Mouse (Mus musculus): ENCODE measurements at regions not wholly inside any gene's neighbourhood (a gene's known extent, or its start where the extent isn't known, plus 50 kb on each side); places are given as distances from the start of the nearest gene placed in this dataset.

DNA sequence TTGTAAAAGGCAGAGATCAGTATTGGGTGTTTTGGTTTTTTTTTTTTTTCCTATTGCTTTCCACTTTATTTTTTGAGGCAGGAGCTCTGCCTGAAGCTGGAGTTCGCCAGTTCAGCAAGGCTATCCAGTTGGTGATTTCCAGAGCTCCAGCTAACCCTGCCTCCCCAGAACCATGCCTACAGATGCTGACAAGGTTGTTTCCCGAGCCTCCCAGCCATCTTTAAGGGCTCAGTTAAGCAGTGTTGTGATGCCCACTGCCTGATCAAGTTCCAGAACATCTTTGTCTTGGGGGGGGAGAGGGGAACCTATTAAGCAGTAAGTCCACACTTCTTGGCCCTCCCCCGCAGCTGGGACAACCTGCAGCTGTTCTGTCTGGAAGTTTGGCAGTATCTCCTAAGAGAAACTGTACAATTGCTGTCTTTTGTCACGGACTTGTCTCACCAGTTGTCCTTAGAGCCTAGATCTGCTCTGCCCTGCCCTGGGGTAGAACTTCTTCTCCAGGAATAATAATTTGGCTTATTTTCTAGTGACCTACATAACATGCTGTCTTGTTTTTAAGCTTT, 114.1 kb downstream of the Zfp706 start:
- peaks cover 24% of the 10 kb centered on the region for H3K4me1 ChIP-seq
- no peak overlapping the region for H3K27ac ChIP-seq
- WGBS: 50% methylated on average over 4 of the region's 4 CpGs

DNA sequence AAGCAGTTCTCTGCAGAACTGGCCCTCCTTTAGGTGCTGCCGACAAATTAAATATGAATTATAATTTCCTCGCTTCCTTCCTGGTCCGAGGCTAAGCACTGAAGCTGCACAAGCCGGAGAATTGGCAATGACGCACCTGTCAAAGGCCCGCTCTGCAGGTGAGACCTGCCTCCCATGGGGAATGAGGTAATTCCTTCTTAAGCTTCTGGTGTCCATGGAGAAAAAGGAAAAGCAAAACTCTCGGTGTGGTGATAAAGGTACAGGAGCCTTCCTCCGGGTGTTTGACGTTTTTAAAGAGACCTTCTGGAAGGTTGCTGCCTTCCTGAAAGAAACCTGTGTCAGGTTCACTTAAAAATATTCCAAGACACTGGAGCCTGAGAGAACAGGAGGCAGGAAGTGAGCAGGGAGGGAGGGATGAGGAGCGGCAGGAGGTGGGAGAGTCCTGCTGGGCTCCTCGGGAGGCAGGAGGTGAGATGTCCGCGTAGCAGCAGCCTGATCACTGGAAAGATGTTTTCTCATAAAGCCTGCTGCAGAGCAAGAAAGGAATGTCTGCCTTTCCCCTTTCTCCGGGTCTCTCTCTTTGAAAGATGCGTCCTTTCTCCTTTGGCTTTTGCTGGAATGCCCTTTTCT, 114.9 kb downstream of the Zfp706 start:
- Histone ChIP-seq H3K27me3 (ENCODE audit: insufficient read depth, poor library complexity, severe bottlenecking) (0 out of 2 replicates have a peak, but pooled peaks cover 4% of the 10 kb centered on the region), H3K27ac (peak overlapping the region; percentile 13; the same call in 1 of the 2 replicates), H3K36me3 (no peaks in the 10 kb centered on the region), H3K4me3 (peak overlapping the region; percentile 23; the same call in 1 of the 2 replicates), H3K9me3 (no peaks in the 10 kb centered on the region), H3K4me1 (peaks cover 24% of the 10 kb centered on the region)
- no peak for DNase-seq (ENCODE audit: low spot score)
- WGBS: 9% methylated on average over 15 of the region's 15 CpGs

More for the DNA sequence above, 114.1 kb downstream of the Zfp706 start:
- no peak overlapping the region for H3K4me3 ChIP-seq
- no peaks in the 10 kb centered on the region for H3K9me3 ChIP-seq
- no peaks in the 10 kb centered on the region for H3K36me3 ChIP-seq
- H3K27me3 ChIP-seq (ENCODE audit: insufficient read depth, poor library complexity, severe bottlenecking): 0 out of 2 replicates have a peak, but pooled peaks cover 4% of the 10 kb centered on the region
- no peak for DNase-seq (ENCODE audit: low spot score)

DNA sequence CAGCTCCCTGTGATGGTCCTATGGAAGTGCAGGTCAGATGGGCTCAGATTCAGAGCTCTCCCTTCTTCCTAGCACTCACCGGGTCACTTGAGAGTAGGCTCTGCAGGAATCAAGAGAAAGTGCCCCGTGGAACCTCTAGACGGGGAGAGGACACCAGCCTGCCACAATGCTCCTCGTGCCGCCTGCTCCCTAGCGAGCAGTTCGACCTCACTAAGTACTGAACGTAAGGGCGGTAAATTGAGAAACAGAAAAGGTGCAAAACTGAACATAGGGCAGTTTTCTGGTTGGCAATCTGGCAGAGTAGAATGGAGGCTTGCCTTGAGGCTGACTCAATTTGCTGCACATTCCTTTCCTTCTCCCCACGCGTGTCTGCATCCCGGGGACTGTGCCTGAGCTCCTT, 115.7 kb downstream of the Zfp706 start:
- Histone ChIP-seq H3K36me3 (no peaks in the 10 kb centered on the region), H3K4me1 (peaks cover 24% of the 10 kb centered on the region), H3K4me3 (peak overlapping the region; percentile 27; the same call in 1 of the 2 replicates), H3K9me3 (no peaks in the 10 kb centered on the region), H3K27ac (no peak overlapping the region), H3K27me3 (ENCODE audit: insufficient read depth, poor library complexity, severe bottlenecking) (0 out of 2 replicates have a peak, but pooled peaks cover 4% of the 10 kb centered on the region)
- WGBS: 18% methylated on average over 12 of the region's 12 CpGs
- no peak for DNase-seq (ENCODE audit: low spot score)

GRCm38 (mm10) chr15:36891296-36891695, 116.3 kb downstream of the Zfp706 start:
- Histone ChIP-seq H3K27ac (no peak overlapping the region), H3K9me3 (no peaks in the 10 kb centered on the region), H3K4me3 (no peak overlapping the region), H3K27me3 (ENCODE audit: insufficient read depth, poor library complexity, severe bottlenecking) (0 out of 2 replicates have a peak, but pooled peaks cover 4% of the 10 kb centered on the region), H3K36me3 (no peaks in the 10 kb centered on the region), H3K4me1 (peaks cover 24% of the 10 kb centered on the region)
- DNase-seq (ENCODE audit: low spot score): no peak
- 59% methylated on average over 1 of the region's 1 CpGs for WGBS

DNA sequence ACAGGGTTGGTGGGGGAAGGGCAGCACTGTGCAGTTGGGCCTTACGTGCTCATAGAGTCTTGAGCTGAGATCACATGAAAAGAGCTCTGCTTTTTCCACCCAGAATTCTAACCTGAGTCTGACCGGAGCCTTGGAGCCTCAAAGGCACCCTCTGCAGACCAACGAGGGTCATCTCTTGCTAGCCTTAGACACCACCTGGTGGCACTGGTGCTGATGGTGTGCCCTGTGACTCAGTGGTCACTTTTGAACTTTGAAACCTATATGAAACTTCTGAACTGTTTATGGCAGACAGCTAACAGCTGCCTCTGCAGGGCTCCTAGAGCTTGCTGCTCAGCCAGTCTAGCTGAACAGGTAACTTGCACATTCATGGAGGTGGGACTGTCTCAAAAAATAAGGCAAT, 118.5 kb downstream of the Zfp706 start:
- Histone ChIP-seq H3K27ac (no peak overlapping the region), H3K27me3 (ENCODE audit: insufficient read depth, poor library complexity, severe bottlenecking) (0 out of 2 replicates have a peak, but pooled peaks cover 4% of the 10 kb centered on the region), H3K4me1 (peaks cover 36% of the 10 kb centered on the region), H3K9me3 (no peaks in the 10 kb centered on the region), H3K36me3 (no peaks in the 10 kb centered on the region), H3K4me3 (no peak overlapping the region)
- 58% methylated on average over 3 of the region's 3 CpGs for WGBS
- no peak for DNase-seq (ENCODE audit: low spot score)

- Histone ChIP-seq H3K9me3 (no peaks in the 10 kb centered on the region), H3K27ac (no peak overlapping the region), H3K4me3 (no peak overlapping the region), H3K36me3 (no peaks in the 10 kb centered on the region), H3K27me3 (ENCODE audit: insufficient read depth, poor library complexity, severe bottlenecking) (0 out of 2 replicates have a peak, but pooled peaks cover 4% of the 10 kb centered on the region), H3K4me1 (peaks cover 34% of the 10 kb centered on the region)
- DNase-seq (ENCODE audit: low spot score): no peak
- WGBS: 76% methylated on average over 11 of the region's 11 CpGs
These were observed 119.1 kb downstream of the Zfp706 start for GRCm38 (mm10) chr15:36888351-36889069.

DNA sequence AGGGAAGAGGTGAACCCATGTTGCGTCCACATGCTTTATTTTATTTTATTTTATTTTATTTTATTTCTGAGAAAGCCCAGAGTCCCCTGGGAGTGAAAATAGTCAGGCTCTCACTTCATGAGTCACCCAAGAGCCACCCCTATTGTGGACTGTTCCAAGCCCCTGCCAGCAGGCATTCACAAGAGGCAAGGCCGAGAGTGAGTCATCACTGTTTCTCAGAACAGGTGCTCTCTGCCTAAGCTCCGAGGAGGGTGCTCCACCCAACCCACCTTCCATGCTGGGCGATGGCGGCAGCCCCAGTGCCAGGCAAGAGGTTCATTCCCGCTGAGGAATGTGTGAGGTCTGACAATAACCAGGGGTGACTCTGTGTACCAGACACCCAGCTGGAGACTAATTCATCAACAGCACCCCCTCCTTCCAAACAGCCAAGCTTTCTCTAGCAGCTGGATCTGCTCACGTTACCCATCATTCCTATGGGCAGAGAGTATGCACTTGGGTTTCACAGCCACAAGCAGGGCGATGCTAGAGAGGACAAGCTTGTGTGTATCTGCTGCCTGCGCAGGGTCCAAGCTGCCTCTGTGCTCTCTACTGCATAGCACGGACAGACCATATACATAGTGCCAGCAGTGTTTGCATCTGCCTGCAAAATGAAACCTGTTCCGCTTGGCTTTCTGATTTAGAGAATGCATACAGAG, 122.8 kb downstream of the Zfp706 start:
- no peak overlapping the region for H3K4me3 ChIP-seq
- H3K27me3 ChIP-seq (ENCODE audit: insufficient read depth, poor library complexity, severe bottlenecking): no peaks in the 10 kb centered on the region
- H3K36me3 ChIP-seq: no peaks in the 10 kb centered on the region
- peaks cover 17% of the 10 kb centered on the region for H3K4me1 ChIP-seq
- no peaks in the 10 kb centered on the region for H3K9me3 ChIP-seq
- DNase-seq (ENCODE audit: low spot score): no peak
- peak overlapping the region; percentile 18; the same call in 1 of the 2 replicates for H3K27ac ChIP-seq
- WGBS: 72% methylated on average over 11 of the region's 11 CpGs

DNA sequence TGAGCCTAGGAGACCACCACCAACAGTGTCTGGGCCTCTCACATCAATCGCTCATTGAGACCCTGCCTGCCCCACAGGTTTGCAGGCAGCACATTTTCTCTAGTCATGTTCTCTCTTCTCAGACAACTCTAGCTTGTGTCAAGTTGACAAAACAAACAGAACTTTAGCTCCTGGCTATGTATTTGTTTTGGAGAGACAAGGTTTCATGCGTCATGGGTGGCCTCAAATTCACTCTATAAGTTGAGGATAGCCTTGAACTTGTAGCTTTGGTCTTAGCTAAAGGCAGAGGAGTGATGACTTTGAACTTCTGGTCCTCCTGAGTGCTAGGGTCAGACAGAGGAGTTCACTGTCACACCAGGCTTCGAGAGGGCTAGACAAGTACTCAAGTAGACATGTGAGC, 123.5 kb downstream of the Zfp706 start:
- no peaks in the 10 kb centered on the region for H3K9me3 ChIP-seq
- H3K4me1 ChIP-seq: peaks cover 13% of the 10 kb centered on the region
- no peak overlapping the region for H3K27ac ChIP-seq
- no peaks in the 10 kb centered on the region for H3K27me3 ChIP-seq (ENCODE audit: insufficient read depth, poor library complexity, severe bottlenecking)
- no peaks in the 10 kb centered on the region for H3K36me3 ChIP-seq
- WGBS: 88% methylated on average over 3 of the region's 3 CpGs
- DNase-seq (ENCODE audit: low spot score): no peak
- no peak overlapping the region for H3K4me3 ChIP-seq

DNA sequence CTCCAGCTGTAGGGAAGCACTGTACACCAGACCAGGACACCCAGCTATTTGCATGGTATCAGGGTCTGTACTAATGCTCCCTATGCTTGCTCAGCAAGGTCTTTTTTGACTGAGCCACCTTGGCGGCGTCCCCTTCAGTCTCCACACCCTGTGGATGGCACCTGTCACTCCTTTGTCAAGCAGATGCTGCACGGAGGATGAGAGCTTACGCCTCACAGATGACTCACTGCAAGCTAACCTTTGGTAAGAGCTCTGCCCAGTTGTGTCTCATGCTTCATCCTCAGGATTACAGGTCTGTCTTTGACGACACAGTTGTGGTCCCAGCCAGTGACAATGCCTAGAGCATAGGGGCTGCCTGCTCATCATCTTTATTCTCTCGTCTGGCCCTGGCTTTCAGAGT, 124.4 kb downstream of the Zfp706 start:
- 79% methylated on average over 6 of the region's 6 CpGs for WGBS
- peaks cover 22% of the 10 kb centered on the region for H3K4me1 ChIP-seq
- H3K9me3 ChIP-seq: no peaks in the 10 kb centered on the region
- no peaks in the 10 kb centered on the region for H3K27me3 ChIP-seq (ENCODE audit: insufficient read depth, poor library complexity, severe bottlenecking)
- no peaks in the 10 kb centered on the region for H3K36me3 ChIP-seq
- DNase-seq (ENCODE audit: low spot score): no peak
- no peak overlapping the region for H3K4me3 ChIP-seq
- H3K27ac ChIP-seq: no peak overlapping the region

DNA sequence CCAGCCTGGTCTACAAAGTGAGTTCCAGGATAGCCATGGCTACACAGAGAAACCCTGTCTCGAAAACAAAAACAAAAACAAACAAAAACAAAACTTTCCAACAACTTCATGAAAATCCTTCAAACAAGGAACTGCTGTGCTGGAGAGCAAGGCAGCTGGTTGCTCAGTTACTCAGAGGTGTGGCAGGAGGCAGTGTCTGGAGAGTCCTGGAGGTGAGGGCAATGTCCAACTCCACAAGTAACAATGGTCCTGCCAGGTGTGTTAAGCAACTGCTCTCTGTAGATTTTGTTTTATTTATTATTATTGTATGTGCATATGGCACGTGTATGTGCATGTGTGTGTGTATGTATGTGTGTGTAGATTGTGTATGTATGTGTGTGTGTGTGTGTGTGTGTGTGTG, 126.0 kb downstream of the Zfp706 start:
- peaks cover 34% of the 10 kb centered on the region for H3K4me1 ChIP-seq
- no peaks in the 10 kb centered on the region for H3K36me3 ChIP-seq
- H3K27ac ChIP-seq: no peak overlapping the region
- no peak for DNase-seq (ENCODE audit: low spot score)
- WGBS: 75% methylated on average over 2 of the region's 2 CpGs
- no peak overlapping the region for H3K4me3 ChIP-seq
- H3K9me3 ChIP-seq: no peaks in the 10 kb centered on the region
- H3K27me3 ChIP-seq (ENCODE audit: insufficient read depth, poor library complexity, severe bottlenecking): no peaks in the 10 kb centered on the region

DNA sequence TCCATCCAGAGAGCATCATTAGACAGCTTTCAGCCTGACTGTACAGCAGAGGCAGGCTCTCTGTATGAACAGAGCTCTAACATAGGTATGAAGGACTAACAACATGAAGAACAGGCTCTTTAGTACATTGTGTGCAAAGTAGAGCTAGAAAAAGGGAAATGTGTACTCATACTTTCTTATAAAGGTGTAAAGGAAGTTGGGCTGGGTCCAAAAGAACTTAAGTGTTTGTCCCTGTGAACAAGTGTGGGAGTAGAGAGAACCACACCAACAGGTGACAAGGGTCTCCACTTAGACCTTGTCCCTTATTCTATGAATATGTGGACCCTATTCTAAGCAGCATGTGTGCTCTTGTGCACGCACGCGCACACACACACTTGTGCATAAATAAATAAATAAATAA, 127.0 kb downstream of the Zfp706 start:
- H3K9me3 ChIP-seq: no peaks in the 10 kb centered on the region
- no peak overlapping the region for H3K27ac ChIP-seq
- no peaks in the 10 kb centered on the region for H3K27me3 ChIP-seq (ENCODE audit: insufficient read depth, poor library complexity, severe bottlenecking)
- H3K4me3 ChIP-seq: no peak overlapping the region
- WGBS: 96% methylated on average over 3 of the region's 3 CpGs
- DNase-seq (ENCODE audit: low spot score): no peak
- peaks cover 43% of the 10 kb centered on the region for H3K4me1 ChIP-seq
- H3K36me3 ChIP-seq: no peaks in the 10 kb centered on the region

- peak overlapping the region; percentile 32 for H3K27ac ChIP-seq
- no peaks in the 10 kb centered on the region for H3K9me3 ChIP-seq
- no peak overlapping the region for H3K4me3 ChIP-seq
- WGBS: 77% methylated on average over 7 of the region's 7 CpGs
- no peaks in the 10 kb centered on the region for H3K36me3 ChIP-seq
- H3K4me1 ChIP-seq: peaks cover 41% of the 10 kb centered on the region
- DNase-seq (ENCODE audit: low spot score): no peak
- no peaks in the 10 kb centered on the region for H3K27me3 ChIP-seq (ENCODE audit: insufficient read depth, poor library complexity, severe bottlenecking)
These were observed 128.0 kb downstream of the Zfp706 start for GRCm38 (mm10) chr15:36879587-36879986.

DNA sequence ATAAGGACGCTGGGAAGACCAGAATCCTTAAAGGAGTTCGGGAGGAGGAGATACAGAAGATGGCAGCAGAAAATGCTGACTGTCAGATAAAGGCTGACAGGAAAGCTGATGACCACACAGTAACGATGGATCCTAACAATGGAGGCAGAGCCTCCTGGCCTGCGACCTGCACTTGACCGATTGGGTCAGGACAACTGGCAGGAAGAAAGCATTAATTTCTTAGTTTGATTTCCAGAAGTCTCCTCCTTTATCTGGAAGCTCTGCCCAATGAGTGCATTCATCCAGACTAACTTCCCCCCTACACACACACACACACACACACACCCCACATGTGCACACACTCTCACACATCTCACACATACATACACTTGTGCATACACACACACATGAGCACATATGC, 128.6 kb downstream of the Zfp706 start:
- no peak overlapping the region for H3K4me3 ChIP-seq
- no peaks in the 10 kb centered on the region for H3K36me3 ChIP-seq
- no peaks in the 10 kb centered on the region for H3K9me3 ChIP-seq
- no peak for DNase-seq (ENCODE audit: low spot score)
- peaks cover 47% of the 10 kb centered on the region for H3K4me1 ChIP-seq
- 38% methylated on average over 5 of the region's 5 CpGs for WGBS
- peak overlapping the region; percentile 47; the same call in 1 of the 2 replicates for H3K27ac ChIP-seq
- H3K27me3 ChIP-seq (ENCODE audit: insufficient read depth, poor library complexity, severe bottlenecking): no peaks in the 10 kb centered on the region
